Mouse (Mus musculus) kidney, embryonic 16.5 days (tissue): Measurements from ENCODE around the gene Aqp3. TPM values are rescaled to one million over a fixed set of nuclear protein-coding genes. Genes with fewer than 3 reads are reported as not detected.
A peak's percentile ranks its signal among the peaks of the same experiment; 100 is the strongest.

ENCODE experiments used
- ATAC-seq: fragments of 200-750 bp; cut with Nextera tagmentation; 2 replicates; pipeline ENCODE4 v1.8.0; 2017; ENCODE audit warnings: moderate TSS enrichment; ENCODE audit not compliant: low FRiP score, low TSS enrichment
- H3K27ac ChIP-seq: fragments of 300-500 bp; sonication (generic); 2 replicates; pipeline ENCODE4 v1.5.1; 2014; ENCODE audit warnings: low read length
- H3K27me3 ChIP-seq: fragments of 300-500 bp; sonication (generic); 2 replicates; pipeline ENCODE4 v1.6.1; 2014; ENCODE audit warnings: low read length, control low read depth, mixed read lengths; ENCODE audit not compliant: insufficient read depth
- H3K36me3 ChIP-seq: fragments of 300-500 bp; sonication (generic); 2 replicates; pipeline ENCODE4 v1.6.1; 2014; ENCODE audit warnings: low read length, control low read depth, mixed read lengths; ENCODE audit not compliant: insufficient read depth
- H3K4me1 ChIP-seq: fragments of 300-500 bp; sonication (generic); 2 replicates; pipeline ENCODE4 v1.6.1; 2014; ENCODE audit warnings: low read length, control low read depth, mixed read lengths; ENCODE audit not compliant: insufficient read depth
- H3K4me2 ChIP-seq: fragments of 300-500 bp; sonication (generic); replicated peaks from 2 replicates; pipeline ENCODE4 v1.6.1; 2014; ENCODE audit warnings: low read depth, low read length
- H3K4me3 ChIP-seq: fragments of 300-500 bp; sonication (generic); 2 replicates; pipeline ENCODE4 v1.5.1; 2014; ENCODE audit warnings: mild to moderate bottlenecking, low read length
- H3K9ac ChIP-seq: fragments of 300-500 bp; sonication (generic); replicated peaks from 2 replicates; pipeline ENCODE4 v1.6.1; 2014; ENCODE audit warnings: low read length
- H3K9me3 ChIP-seq: fragments of 300-500 bp; sonication (generic); 2 replicates; pipeline ENCODE4 v1.6.1; 2016; ENCODE audit warnings: low read length, control low read depth
- WGBS: fragments of 180-500 bp; shearing (Covaris S2); extraction: QIAGEN DNeasy Blood & Tissue Kit; methylation state at CpG from one replicate; pipeline ENCODE4 v1.1.7; 2014; 5-methylcytosine and 5-hydroxymethylcytosine counted together
- polyA plus RNA-seq: library from polyadenylated mRNA; unstranded; fragments of >200 nt; fragmentation: Nextera tagmentation; extraction: Ambion mirVana; gene quantifications from 2 replicates; pipeline ENCODE4 v1.2.1, GENCODE M21; 2015

Aqp3 gene
- polyA plus RNA-seq, 1 experiment from 2014 or later: 56.8 TPM

- Histone ChIP-seq H3K4me3 (no peak overlapping the region), H3K27me3 (no peaks in the 10 kb centered on the region), H3K4me1 (no peaks in the 10 kb centered on the region), H3K9ac (no peak overlapping the region), H3K36me3 (peaks cover under 1% of the 10 kb centered on the region; the same call in 1 of the 2 replicates), H3K9me3 (no peaks in the 10 kb centered on the region), H3K4me2 (no peak overlapping the region), H3K27ac (no peak overlapping the region)
- WGBS: 78% methylated on average over 10 of the region's 10 CpGs
- no peak for ATAC-seq
Observed at GRCm38 (mm10) chr4:41108717-41109425, 10.9 kb upstream of the Aqp3 start.

DNA sequence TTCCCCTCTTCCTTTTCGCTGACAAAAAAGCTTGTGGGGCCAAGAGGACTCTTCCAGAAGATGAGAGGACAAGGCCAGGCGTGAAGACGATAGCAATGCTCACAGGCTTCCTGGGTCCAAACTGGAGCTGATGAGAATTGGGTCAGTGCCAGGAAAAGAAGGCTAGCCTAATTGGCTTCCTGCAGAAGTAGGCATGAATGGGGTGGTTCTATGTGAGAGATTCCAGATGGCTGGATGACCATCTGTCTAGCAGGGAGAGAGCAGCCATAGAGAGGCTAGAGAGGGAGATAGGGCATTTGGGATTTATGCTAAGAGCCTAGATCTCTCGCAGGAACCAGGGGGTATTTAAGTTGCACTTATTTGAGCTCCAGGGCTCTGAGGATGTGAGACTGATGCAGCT is 9.5 kb upstream of the Aqp3 start:
- no peaks in the 10 kb centered on the region for H3K9me3 ChIP-seq
- WGBS: 76% methylated on average over 4 of the region's 4 CpGs
- no peak overlapping the region for H3K9ac ChIP-seq
- no peaks in the 10 kb centered on the region for H3K27me3 ChIP-seq
- no peak overlapping the region for H3K27ac ChIP-seq
- ATAC-seq: no peak
- H3K4me2 ChIP-seq: no peak overlapping the region
- no peaks in the 10 kb centered on the region for H3K4me1 ChIP-seq
- no peak overlapping the region for H3K4me3 ChIP-seq
- H3K36me3 ChIP-seq: no peaks in the 10 kb centered on the region

- no peaks in the 10 kb centered on the region for H3K36me3 ChIP-seq
- no peak overlapping the region for H3K9ac ChIP-seq
Observed at GRCm38 (mm10) chr4:41102901-41103300, 4.9 kb upstream of the Aqp3 start.

GRCm38 (mm10) chr4:41100986-41101385 is 3.0 kb upstream of the Aqp3 start:
- Histone ChIP-seq H3K4me1 (peaks cover 20% of the 10 kb centered on the region), H3K4me3 (no peak overlapping the region)
- 42% methylated on average over 1 of the region's 1 CpGs for WGBS

More at GRCm38 (mm10) chr4:41102901-41103300, 4.9 kb upstream of the Aqp3 start:
- Histone ChIP-seq H3K9me3 (no peaks in the 10 kb centered on the region), H3K4me3 (no peak overlapping the region), H3K27me3 (no peaks in the 10 kb centered on the region), H3K4me1 (peaks cover 8% of the 10 kb centered on the region), H3K27ac (no peak overlapping the region), H3K4me2 (no peak overlapping the region)
- no peak for ATAC-seq

DNA sequence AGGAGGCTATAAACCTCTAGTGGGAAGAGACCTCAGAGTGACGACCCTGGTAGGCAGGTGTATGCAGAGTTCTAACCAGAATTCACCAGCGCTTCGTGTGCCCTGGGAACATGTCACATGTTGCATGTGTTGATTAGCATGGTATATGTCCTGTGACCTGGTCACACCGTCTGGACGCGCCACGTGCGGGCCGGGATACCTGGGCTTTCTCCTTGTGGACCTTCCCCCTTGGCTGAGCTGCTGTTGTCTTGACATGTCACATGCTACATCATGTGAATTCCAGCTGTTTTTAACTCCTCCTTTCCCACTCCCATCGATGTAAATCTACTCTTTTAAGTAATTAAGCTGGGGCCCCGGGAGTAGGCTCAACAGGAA is 581 bp upstream of the Aqp3 start:
- ATAC-seq: peak; percentile 24
- peaks cover 5% of the 10 kb centered on the region for H3K27me3 ChIP-seq
- H3K9me3 ChIP-seq: no peaks in the 10 kb centered on the region

More at GRCm38 (mm10) chr4:41100986-41101385, 3.0 kb upstream of the Aqp3 start:
- H3K36me3 ChIP-seq: no peaks in the 10 kb centered on the region
- no peak overlapping the region for H3K27ac ChIP-seq
- H3K9ac ChIP-seq: no peak overlapping the region
- H3K9me3 ChIP-seq: no peaks in the 10 kb centered on the region
- peaks cover 5% of the 10 kb centered on the region for H3K27me3 ChIP-seq
- no peak for ATAC-seq
- H3K4me2 ChIP-seq: no peak overlapping the region

DNA sequence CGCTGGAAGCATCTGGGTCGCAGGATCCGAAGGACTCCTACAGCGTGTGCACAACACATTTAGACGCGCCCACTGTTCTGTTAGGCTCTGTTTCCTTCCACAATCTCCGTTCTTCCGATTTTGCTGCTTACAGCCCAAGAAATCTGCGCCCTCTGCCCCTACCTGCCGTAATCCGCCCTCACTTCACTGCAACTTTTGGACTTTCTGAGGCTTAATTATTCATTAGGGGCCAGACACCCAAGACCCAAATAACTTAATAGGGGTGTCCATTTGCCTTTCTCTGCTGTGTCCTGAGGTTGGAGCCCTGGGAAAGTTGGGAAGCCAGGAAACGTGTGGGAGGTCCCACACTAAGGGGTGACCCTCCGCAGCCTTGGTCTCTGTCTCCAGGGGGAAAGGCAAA is 602 bp downstream of the Aqp3 start:
- 54% methylated on average over 13 of the region's 13 CpGs for WGBS
- ATAC-seq: no peak
- H3K4me2 ChIP-seq: peak overlapping the region; percentile 79
- H3K27me3 ChIP-seq: peaks cover 5% of the 10 kb centered on the region
- peak overlapping the region; percentile 50; the same call in 1 of the 2 replicates for H3K27ac ChIP-seq
- no peaks in the 10 kb centered on the region for H3K36me3 ChIP-seq
- H3K4me3 ChIP-seq: peak overlapping the region; percentile 43
- no peaks in the 10 kb centered on the region for H3K9me3 ChIP-seq
- peaks cover 23% of the 10 kb centered on the region for H3K4me1 ChIP-seq
- H3K9ac ChIP-seq: peak overlapping the region; percentile 47

More for the DNA sequence above, 581 bp upstream of the Aqp3 start:
- Histone ChIP-seq H3K36me3 (no peaks in the 10 kb centered on the region), H3K27ac (no peak overlapping the region), H3K4me2 (peak overlapping the region; percentile 79), H3K4me1 (peaks cover 23% of the 10 kb centered on the region), H3K9ac (no peak overlapping the region), H3K4me3 (peak overlapping the region; percentile 43)
- WGBS: 7% methylated on average over 11 of the region's 11 CpGs

- peak overlapping the region; percentile 79 for H3K4me2 ChIP-seq
- WGBS: 64% methylated on average over 5 of the region's 5 CpGs
- no peak for ATAC-seq
Observed at GRCm38 (mm10) chr4:41096794-41097193, 1.2 kb downstream of the Aqp3 start.

GRCm38 (mm10) chr4:41096169-41096568 is 1.8 kb downstream of the Aqp3 start:
- 0 out of 2 replicates have a peak overlapping the region, but pooled peaks have one; percentile 12 for H3K27ac ChIP-seq
- no peaks in the 10 kb centered on the region for H3K9me3 ChIP-seq
- WGBS: 25% methylated on average over 8 of the region's 8 CpGs
- peak; percentile 40 for ATAC-seq
- peak overlapping the region; percentile 43 for H3K4me3 ChIP-seq
- peak overlapping the region; percentile 79 for H3K4me2 ChIP-seq
- peaks cover 27% of the 10 kb centered on the region for H3K4me1 ChIP-seq
- no peaks in the 10 kb centered on the region for H3K36me3 ChIP-seq
- 0 out of 2 replicates have a peak overlapping the region, but pooled peaks have one; percentile 8 for H3K9ac ChIP-seq
- H3K27me3 ChIP-seq: peaks cover 5% of the 10 kb centered on the region

More at GRCm38 (mm10) chr4:41096794-41097193, 1.2 kb downstream of the Aqp3 start:
- Histone ChIP-seq H3K27ac (peak overlapping the region; percentile 50), H3K4me1 (peaks cover 24% of the 10 kb centered on the region), H3K27me3 (peaks cover 5% of the 10 kb centered on the region), H3K36me3 (no peaks in the 10 kb centered on the region), H3K4me3 (peak overlapping the region; percentile 43), H3K9me3 (no peaks in the 10 kb centered on the region), H3K9ac (peak overlapping the region; percentile 47; the same call in 1 of the 2 replicates)

GRCm38 (mm10) chr4:41094361-41094760 is 3.6 kb downstream of the Aqp3 start:
- WGBS: 66% methylated on average over 9 of the region's 9 CpGs
- no peak overlapping the region for H3K4me3 ChIP-seq
- peaks cover 34% of the 10 kb centered on the region for H3K4me1 ChIP-seq
- H3K9ac ChIP-seq: no peak overlapping the region
- peaks cover 5% of the 10 kb centered on the region for H3K27me3 ChIP-seq
- H3K36me3 ChIP-seq: no peaks in the 10 kb centered on the region
- no peak for ATAC-seq
- no peak overlapping the region for H3K27ac ChIP-seq
- H3K9me3 ChIP-seq: no peaks in the 10 kb centered on the region
- no peak overlapping the region for H3K4me2 ChIP-seq

GRCm38 (mm10) chr4:41092958-41093357 is 5.0 kb downstream of the Aqp3 start:
- H3K4me1 ChIP-seq: peaks cover 27% of the 10 kb centered on the region
- no peaks in the 10 kb centered on the region for H3K36me3 ChIP-seq
- peaks cover 5% of the 10 kb centered on the region for H3K27me3 ChIP-seq
- H3K9ac ChIP-seq: no peak overlapping the region
- 42% methylated on average over 1 of the region's 1 CpGs for WGBS
- no peak overlapping the region for H3K27ac ChIP-seq
- no peak overlapping the region for H3K4me3 ChIP-seq
- no peak overlapping the region for H3K4me2 ChIP-seq
- ATAC-seq: no peak
- no peaks in the 10 kb centered on the region for H3K9me3 ChIP-seq
